Mouse (Mus musculus): ENCODE results near the gene Phf5a.
"Not testable (repeated sequence)": the region's sequence is repeated elsewhere in the genome, so short reads cannot be mapped to it uniquely, and the experiment has no call there.

Gene Phf5a

DNA sequence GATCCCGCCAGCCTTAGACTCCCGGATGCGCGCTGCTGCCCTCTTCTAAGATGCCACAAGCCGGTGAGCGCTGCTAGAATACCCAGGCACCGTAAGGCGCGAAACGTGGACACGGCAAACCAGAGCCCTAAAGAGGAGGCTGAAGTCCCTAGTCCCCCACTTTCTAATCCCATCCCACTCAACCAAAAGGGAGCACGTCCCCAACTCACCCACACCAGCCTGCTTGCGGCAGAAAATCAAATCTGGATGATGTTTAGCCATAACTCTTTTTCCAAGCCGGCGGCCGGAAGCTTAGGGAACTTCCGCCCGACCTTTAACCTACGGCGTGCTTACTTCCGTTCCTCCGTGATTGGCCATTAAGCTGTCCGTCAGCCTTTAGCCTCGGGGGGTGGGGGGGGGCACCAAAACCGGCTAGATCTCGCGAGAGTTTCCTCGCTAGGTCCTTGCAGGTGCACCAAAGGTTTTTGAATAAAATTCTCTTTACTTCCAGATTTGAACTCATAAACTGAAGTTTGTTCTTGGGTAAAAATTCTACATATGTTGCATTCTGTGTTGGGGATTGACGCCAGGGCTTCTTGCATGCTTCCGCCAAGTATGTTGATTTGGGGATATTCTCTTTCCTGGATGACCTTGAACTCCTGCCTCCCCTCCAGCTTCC, at the start of gene Phf5a:
Gene Phf5a (minus strand): TSS at position 308 of the 658 bp plus-strand sequence.
- peak; percentile 99 for DNase-seq (ENCODE audit: low read depth, low spot score)

DNA sequence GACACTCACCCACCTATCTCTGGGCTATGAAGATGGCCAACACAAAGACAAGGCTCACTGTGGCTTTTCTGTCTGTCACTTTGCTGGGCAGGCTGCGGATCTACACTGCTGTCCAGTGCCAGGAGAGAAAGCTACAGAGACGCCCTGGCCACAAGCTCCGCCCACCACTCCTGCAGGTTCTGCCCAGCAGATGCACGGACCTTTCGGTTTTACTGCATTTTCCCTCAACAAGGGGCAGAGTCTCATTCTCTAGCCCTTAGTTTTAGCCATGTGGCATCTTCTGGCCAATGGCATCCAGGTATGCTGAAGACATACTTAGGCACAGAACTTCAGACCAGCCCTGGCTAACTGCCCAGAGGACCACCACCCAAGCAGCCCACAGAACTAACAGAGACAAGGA, 49.5 kb upstream of the Phf5a start:
- DNase-seq (ENCODE audit: low read depth, low spot score) = no peak

DNA sequence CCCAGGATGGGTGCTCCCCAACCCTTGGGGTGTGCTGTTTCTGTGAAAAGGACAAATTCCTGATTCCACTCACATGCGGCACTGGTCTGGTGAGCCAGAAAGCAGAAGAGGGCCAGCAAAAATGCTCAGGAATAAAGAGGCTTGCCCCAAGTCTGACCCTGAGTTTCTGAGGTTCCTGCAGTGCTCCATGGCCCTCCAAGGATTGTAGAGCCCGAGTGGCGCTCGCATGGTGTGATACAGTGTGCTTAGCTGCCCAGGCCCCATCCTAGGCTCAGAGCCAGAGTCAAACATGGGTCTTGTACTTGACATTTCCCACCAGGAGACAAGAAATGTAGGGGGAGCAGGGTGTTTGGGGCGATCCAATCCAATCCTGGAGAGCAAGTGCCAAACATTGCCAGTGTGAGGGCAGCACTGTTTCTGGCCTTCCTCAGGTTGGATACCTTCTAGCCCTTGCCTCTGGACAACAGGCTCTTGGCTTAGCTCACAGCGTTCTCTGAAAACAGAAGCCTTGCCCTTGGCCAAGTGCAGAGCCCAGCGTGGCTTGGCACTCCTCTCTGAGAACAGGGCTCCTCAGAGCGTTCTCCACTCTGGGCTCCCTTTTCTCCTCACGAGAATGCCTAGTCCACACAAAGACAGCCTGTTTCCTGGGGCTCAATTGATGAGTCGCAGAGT, 49.0 kb upstream of the Phf5a start:
- no peak for DNase-seq (ENCODE audit: low read depth, low spot score)

DNA sequence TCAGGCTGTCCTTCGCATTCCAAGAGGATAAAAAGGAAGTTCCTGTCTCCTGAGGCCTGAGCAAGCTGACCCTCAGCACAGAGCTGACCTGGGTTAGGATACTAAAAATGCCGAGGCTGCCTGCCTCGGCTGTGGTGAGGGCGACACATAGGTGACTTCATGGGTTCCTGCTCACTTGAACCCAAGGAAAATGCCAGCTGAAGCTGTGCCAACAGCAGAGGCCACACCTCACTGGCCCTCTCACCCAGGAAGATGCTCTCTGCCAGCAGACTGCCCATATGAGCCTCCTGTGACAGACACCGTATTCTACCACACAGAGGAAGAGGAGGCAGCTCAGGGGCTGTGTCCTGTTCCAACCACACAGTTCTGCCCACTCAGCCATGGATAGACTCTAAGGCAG, 47.4 kb upstream of the Phf5a start:
- DNase-seq (ENCODE audit: low read depth, low spot score) = no peak

DNA sequence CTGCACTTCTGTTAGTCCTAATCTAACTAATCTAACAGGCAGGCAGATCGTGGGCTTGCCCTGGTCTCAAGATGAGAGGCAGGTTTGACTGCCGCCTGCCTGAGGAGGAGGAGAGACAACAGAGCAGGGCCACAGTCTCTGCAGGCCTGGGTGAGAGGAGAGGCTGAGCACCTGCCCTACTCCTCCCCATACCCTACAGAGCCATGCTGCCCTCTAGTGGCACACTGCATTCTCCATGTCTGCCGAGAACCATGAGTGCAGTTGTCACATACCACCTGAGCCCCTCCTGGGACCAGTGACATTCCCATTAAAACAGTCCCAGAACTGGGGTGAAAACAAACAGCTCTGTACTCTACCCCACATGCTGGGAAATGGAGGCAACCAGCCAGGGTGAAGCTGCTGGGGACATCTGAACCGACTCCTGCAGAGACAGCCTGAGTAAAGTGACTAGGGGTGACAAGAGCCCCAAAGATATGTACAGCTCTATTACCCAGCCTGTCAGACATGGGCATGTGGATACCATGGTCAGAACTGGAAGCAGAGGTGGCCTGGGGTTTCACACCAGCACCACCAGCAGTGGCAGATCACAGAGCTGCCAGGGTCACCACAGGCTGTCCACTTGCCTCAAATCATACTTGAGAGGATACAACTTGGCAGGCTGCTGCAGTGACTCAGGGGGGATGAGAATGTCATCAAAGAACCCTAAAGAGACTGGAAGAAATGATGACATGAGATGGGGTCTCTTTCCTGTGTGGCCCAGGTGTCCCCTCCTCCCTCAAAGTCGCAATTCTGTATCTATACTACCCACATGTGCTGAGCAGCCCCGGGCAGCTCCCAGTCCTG, 46.1 kb upstream of the Phf5a start:
- DNase-seq (ENCODE audit: low read depth, low spot score) = peak; percentile 72

DNA sequence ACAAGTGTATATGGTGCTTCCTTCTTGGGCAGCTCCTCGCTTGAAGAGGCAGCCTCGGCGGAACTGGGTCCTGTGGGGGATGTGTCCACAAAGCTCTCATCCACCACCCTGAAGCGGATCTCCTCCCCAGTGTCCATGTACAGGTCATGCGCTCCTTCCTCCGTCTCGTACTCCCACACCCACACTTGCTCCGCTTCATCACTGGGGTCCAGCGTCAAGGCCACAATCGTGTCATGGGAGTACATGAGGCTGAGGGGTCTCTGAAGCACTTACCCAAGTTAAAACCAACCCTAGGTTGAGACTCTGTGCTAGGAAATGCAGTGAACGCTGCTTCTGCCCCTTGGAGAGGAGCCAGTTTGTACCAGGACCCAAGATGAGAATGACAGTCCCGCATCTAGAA, 45.5 kb upstream of the Phf5a start:
- DNase-seq (ENCODE audit: low read depth, low spot score) = no peak

DNA sequence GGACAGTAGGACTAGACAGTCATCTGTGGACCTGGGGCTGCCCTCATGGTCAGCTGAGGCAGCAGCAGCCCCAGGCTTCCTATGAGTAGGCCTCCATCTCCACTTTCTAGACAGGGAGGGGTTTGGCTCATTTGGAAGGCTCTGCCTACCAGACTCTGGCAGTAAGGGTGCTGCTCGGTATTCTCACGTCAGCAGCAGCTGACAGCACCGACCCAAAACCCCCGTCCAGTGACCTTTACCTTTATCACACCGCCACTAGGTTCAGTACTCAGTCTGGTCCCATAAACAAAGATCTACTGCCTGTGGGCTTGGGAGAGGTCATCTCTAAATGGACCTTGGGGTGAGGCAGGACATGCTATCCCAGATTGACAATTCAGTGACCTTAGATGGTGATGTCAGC, 44.0 kb upstream of the Phf5a start:
- DNase-seq (ENCODE audit: low read depth, low spot score) = no peak

DNA sequence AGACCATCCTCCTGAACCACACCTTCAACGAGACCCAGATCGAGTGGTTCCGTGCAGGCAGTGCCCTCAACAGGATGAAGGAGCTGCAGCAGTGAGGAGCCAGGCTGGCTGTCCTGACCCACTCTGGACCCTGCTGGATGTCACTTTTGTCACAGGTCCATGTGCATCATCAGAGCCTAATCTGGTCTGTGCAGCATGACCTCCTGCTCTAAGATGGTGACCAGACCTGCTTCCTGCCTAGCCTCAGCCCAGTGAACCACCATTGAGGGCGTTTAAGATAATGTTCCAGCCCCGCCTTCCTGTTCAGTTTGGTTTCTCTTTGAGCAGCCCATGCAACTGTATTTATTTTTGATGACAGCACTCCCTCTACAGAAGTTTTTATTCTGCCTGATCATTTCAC, 43.0 kb upstream of the Phf5a start:
- no peak for DNase-seq (ENCODE audit: low read depth, low spot score)

DNA sequence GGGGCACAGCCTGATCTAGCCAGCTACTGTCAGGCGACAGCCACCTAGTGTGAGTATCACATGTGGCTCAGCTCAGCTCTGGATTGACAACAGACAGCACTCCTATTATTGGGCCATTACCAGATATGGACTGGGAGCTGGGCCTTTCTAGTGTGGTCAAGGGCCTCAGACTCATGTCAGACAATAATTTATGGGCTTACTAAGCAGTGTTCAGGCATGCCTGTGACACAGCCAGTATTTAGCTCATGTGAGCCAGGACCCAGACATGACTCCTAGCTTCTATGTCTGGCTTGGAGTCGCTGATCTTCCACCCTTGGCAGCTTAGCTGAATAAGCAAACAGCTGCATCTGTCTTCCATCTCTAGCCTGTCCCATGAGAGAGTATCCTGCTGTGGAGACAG, 40.8 kb upstream of the Phf5a start:
- peak; percentile 78 for DNase-seq (ENCODE audit: low read depth, low spot score)

DNA sequence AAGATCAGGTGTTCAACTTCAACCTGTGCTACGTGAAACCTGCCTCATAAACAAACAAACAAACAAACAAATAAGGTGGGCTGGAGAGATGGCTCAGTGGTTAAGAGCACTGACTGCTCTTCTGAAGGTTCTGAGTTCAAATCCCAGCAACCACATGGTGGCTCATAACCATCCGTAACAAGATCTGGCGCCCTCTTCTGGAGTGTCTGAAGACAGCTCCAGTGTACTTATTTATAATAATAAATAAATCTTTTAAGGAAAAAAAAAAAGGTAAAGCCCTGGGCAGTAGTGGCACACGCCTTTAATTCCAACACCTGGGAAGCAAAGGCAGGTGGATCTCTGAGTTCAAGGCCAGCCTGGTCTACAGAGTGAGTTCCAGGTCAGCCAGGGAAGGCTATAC, 37.1 kb upstream of the Phf5a start:
- DNase-seq (ENCODE audit: low read depth, low spot score) = not testable (repeated sequence)

DNA sequence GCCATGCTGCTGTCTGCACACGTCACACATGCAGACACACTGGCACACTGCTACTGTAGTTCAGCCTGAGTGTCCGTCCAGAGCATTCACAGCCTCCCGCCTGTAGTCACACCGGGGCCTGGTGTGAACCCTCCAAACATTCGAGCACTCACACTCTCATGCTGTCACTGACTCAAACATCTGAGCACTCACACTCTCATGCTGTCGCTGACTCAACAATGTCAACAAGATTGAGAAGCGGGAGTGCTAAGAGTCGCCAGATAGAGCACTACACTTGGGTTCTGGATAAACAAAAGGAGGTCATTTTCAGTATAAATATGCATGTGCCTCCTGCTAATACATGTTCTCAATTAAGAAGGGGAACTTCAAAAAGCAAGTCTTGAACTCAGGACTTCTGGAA, 36.2 kb upstream of the Phf5a start:
- DNase-seq (ENCODE audit: low read depth, low spot score) = no peak

DNA sequence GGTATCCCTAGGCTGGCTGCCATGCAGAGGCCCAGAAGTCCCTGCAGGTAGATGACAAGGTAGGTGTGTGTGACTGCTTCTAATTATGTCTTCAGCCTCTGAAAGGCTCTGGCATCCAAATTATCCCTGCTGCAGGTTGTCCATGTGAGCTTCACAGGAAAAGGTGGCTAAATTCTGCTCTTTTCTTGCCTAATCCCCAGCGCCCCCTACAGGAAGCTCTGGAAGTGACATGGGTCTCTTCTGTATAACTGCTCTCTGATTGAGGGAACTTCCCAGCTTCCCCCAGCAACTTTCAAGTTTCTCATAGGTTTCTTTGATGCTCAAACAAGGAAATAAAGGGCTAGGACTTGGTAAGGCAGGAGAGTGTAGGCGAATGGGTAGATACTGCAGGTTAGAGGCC, 33.2 kb upstream of the Phf5a start:
- no peak for DNase-seq (ENCODE audit: low read depth, low spot score)

DNA sequence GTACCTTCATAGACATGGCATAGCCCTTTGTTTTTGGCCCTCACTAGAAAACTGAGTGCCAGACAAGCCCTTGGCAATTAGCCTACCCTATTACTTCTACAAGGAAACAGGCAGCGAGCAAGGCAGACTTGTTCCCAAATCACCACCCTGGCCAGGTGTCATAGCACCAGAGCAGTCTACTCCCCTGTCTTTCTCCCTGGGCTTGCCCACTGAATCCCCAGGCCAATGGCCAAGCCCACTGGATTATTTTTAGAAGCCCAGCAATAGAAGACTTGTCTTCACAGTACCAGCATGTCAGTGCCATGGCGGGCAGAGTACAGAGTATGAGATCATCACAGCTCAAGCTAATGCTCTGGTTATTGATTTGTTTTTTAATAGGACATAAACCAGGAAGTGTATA, 27.0 kb upstream of the Phf5a start:
- DNase-seq (ENCODE audit: low read depth, low spot score) = no peak

DNA sequence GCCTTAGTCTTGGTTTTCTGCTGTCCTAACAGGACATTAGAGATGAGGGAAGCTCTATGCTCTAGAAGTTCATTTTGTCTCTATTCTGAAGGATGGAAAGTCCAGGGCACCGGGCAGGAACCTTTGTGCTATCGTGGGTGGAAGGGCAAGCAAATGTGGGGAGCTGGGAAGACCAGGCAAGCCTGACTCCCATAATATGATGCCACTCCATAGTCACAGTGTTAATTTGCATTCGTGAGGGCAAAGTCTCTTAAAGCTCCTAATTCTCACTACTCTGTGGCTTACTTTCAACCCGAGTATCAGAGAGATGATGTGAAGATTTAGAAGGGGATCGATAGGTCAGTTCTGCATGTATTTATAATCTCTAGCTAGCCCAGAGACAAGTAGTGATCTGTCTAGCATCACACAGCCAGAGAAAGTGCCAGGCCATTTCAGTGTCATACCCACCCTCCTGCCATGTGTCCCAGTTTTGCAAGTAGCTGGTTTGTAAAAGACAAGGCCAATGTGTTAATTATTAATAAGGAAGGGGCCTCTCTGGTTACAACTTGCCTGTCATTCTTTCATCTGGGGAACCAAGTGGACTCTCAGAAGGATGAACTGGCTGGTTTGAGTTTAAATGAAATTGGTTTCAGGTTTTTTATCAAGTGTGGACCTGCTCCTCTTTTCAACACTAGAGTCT, 26.0 kb upstream of the Phf5a start:
- no peak for DNase-seq (ENCODE audit: low read depth, low spot score)

DNA sequence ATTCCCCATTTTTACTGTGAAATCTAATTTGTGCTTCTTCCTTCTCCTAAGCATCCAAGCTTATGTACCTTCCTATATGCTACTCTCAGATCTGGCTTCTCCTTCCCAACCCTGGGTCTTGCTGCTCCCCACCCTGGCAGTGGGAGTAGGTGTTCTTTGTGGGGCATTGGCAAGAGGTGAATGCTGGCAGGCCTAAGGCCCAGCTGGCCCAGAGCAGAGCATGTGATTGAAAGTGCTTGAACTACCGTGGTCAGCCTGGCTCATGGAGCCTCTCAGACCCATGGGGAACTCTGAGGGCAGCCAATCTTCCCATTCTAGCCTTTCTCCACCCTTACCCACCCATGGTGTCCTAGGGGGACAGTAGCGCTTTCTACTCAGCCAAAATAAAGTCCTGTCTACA, 24.7 kb upstream of the Phf5a start:
- DNase-seq (ENCODE audit: low read depth, low spot score) = no peak

DNA sequence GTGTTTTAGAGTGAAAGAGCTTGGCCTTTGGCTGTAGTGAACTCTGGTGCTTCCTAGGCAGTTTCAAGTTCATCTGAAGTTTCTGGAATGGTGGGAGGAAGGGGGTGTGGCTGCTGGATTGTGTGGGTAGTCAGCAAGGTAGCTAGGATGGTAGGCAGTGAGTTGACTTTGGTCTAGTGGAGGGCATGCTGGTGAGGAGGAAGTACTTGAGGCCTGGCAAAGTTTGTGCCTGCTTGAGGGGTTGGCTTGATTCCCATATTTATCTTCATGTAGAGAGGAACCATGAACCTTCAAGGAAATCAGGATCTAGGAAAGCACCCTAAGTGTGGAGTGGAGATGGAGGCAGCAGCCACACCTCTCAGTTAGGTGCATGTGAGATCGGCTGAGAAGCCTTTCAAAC, 22.3 kb upstream of the Phf5a start:
- no peak for DNase-seq (ENCODE audit: low read depth, low spot score)

DNA sequence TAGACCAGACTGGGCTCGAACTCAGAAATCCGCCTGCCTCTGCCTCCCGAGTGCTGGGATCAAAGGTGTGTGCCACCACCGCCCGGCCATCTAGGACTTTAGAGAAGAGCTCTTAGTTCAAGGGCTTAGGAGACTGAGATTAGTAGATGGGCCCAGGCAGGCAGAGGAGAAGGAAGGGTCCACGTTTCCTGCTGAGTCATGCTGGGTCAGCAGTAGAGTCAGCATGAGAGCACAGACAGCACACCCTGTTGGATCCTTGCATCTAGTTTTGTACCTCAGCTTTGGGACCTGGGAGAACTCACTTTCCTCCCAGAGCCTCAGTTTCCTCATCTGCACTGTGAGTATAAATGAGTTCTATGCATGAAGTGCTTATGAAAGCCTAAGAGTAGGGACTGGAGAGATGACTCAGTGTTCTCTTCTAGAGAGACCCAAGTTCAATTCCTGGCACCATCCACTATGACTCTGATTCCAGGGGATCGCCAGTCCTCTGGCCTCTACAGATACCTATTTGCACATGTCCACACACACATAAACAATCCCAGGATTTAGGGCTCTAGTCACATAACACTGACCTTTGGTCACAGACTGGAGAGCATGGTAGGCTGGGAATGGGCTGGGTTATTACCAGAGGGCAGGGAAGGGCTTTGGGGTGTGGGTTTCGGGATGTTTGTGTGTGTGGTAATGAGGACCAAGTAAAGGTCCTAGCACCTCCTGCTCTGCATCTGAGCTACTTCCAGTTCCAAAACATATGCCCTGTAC, 20.3 kb upstream of the Phf5a start:
- DNase-seq (ENCODE audit: low read depth, low spot score) = no peak

DNA sequence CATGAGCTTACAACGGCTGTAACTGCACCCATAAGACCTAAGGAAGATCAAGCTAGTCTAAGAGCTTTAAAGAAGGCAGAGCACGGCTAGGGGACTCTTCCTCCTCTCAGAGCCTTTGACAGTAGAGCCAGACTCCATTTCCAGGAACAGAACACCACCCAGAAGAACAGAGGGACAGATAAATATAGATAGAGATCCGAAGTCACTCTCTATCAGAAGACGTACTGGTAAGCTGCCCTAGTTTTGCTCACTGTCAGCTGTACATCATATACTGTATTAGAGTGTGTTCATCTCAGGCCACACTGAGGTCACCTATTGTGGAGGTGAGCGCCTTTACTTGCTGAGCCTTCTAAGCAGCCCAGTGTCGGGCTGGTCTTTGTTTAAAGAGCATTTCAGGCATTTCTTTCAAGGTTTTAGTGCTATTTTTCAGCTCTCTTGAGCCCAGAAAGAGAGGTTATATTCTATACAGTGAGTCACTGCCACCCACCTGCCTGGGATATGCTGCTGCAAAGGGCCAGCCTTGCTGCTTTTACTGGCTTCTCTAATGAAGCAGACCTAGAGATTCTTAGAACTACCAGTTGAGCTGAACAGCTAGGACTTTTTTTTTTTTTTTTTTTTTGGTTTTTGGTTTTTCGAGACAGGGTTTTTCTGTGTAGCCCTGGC, 19.6 kb upstream of the Phf5a start:
- no peak for DNase-seq (ENCODE audit: low read depth, low spot score)

DNA sequence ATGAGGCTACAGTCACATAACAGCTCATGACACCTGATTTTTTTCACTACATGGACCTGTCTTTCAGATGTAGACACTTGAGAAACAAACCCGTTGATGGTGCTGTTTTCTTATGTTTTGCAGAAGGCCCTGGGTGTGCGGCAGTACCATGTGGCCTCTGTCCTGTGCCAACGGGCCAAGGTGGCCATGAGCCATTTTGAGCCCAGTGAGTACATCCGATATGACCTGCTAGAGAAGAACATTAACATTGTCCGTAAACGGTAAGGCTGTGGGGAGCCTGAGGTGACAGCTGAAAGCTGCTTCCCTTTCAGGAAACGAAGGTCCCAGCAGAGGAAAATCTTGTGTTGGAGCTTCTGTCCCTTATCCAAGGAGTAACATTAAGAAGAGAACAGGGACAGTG, 17.5 kb upstream of the Phf5a start:
- peak; percentile 64 for DNase-seq (ENCODE audit: low read depth, low spot score)

DNA sequence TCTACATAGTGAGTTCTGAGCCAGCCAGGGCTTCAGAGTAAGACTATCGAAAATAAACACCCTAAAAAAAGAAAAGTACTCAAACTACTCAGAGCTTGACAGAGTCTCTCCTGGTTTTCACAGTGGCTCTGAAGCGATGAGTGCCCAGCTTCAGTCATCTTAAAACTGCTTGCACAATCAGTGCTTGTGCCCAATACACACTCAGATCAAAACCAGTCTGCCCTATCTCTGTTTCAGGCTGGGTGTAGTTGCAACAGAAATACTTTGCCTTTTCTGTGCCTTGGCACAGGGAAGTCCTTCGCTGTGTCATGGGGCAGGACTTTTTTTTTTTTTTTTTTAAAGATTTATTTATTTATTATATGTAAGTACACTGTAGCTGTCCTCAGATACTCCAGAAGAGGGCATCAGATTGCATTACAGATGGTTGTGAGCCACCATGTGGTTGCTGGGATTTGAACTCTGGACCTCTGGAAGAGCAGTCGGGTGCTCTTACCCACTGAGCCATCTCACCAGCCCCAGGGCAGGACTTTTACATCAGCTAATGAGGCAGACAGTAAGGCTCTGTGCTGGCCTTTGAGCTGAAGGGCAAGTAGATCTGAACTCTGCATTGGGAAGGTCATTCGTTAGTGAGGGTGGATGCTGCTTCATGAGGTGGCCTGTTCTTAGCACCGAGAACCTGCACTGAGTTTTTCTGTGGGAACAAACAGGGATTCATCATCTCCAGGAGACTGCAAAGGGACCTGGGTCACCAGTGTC, 15.3 kb upstream of the Phf5a start:
- no peak for DNase-seq (ENCODE audit: low read depth, low spot score)
